Mouse (Mus musculus) inflammation-experienced regulatory T-cells, adult 6 months (primary cell): ENCODE data around the gene Hist1h4i. TPM values are rescaled to one million over a fixed set of nuclear protein-coding genes. Genes with fewer than 3 reads are reported as not detected.

ENCODE experiments used
- ATAC-seq: one replicate; pipeline ENCODE4 v1.8.0; 2017
- polyA plus RNA-seq, 3 experiments: library from polyadenylated mRNA; unstranded; fragments of 100-300 nt; shearing (Covaris generic); gene quantifications; one replicate each; pipeline ENCODE4 v1.2.1; 2017

Hist1h4i gene
- polyA plus RNA-seq, 3 experiments from 2014 or later = 4.1 to 18.5 (median 6.5) TPM

- ATAC-seq = no peak
These were observed 33.3 kb downstream of the Hist1h4i start for GRCm38 (mm10) chr13:22007872-22008271.

DNA sequence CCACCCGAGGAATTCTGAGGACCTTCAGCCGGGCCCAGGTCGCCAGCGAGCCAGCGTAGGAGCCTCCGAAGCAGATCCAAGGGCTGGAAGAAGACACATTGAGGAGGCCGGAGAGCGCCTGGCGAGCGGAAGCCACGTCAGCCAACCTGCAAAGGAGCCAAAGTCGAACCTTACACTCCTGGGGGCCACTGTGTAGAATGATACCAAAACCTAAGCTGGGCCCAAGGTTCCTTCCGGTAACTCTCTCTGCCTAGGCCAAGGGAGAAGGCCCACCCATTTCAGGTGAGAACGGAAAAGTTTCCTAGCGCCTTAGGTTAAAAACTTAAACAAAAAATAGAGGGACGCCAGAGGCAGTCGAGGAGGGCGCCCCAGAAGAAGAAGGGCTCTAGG lies 34.0 kb downstream of the Hist1h4i start:
- ATAC-seq = no peak

- ATAC-seq = peak; percentile 79
These were observed 34.6 kb downstream of the Hist1h4i start for GRCm38 (mm10) chr13:22006334-22007120.

GRCm38 (mm10) chr13:22005605-22006333 lies 35.4 kb downstream of the Hist1h4i start:
- ATAC-seq = peak; percentile 79

DNA sequence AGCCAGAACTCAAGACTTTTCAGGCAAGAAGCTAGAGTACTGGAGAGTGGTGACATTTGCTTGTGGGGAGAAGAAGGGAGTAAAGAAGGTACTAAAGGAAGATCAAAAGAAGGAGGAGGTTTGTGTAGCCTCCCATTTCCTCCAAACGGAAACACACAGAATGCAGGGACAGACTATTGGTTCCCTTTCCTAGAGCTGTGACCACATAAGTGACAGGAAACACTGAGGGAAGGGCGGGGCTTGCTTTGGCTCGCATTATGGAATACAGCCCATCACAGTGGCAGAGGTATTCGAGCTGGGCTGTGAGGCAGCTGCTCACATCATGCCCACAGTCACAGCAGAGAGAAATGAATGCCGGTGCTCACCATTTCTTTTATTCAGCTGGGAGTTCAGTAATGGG lies 39.3 kb downstream of the Hist1h4i start:
- peak; percentile 22 for ATAC-seq

- no peak for ATAC-seq
These were observed 39.8 kb downstream of the Hist1h4i start for GRCm38 (mm10) chr13:22001346-22001745.

DNA sequence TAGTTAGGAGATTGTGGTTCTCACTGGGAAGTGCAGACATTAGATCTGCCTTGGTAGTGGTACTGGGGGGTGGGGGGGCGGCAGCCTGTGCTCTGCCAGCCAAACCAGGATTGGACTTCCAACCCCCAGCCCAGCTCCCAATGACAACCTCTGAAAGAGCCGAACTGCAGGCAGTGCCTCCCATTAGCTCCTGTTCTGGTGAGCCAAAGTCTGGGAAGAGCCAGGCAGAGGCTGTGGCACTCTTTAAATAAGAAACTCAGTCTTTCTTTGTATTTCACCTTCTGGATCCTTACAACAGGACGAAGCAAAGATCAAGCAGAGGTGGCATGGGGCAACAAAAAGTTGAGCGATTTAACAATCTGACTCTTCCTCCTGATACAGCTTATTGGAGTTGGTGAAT lies 42.0 kb downstream of the Hist1h4i start:
- ATAC-seq = no peak

- no peak for ATAC-seq
These were observed 42.8 kb downstream of the Hist1h4i start for GRCm38 (mm10) chr13:21998412-21998811.

DNA sequence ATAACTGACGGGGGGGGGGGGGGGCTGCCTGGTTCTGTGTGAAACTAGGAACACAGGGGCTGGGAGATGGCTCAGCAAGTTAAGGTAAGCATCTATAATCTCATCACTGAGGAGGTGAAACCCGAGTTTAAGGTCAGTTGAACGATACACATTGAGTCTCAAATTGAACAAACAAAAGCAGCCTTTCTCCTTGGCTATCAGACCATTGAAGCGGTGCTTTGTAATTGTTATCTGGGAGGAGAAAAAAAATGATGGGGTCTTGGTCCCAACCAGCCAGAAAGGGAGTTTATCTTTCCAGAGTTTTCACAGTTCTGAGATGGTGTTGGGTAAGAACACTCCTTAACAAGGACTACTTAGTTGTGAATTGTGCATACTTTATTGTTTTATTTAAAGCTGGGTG lies 43.3 kb downstream of the Hist1h4i start:
- ATAC-seq = no peak

DNA sequence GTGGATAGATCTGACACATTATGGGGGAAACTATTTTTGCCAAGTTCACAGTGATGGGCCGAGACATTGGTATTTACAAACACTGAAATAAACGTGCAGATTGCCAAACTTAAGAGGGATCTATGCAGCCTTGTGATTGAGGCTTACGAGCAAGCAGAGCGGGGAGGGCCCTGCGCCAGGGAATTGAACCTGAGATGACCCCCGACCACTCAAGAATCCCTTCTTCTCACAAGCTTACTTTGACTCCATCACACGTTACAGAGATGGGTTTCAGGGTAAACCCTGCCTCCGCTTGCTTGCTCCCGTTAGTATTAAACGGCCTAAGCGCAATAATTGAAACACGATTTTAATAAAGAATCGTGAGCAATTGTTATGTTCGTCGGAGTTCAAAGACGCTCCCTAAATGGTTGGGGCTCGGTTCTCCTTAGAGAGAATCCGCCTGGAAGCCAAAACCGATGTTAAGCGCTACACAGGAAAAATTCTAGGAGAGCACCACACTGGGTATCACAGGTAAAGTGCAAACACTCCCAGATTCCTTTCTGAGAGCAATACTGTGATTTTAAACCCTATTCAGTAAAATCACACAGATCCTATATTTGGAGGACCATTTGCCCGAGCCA lies 43.9 kb downstream of the Hist1h4i start:
- no peak for ATAC-seq

GRCm38 (mm10) chr13:21996840-21997185 lies 44.3 kb downstream of the Hist1h4i start:
- no peak for ATAC-seq

DNA sequence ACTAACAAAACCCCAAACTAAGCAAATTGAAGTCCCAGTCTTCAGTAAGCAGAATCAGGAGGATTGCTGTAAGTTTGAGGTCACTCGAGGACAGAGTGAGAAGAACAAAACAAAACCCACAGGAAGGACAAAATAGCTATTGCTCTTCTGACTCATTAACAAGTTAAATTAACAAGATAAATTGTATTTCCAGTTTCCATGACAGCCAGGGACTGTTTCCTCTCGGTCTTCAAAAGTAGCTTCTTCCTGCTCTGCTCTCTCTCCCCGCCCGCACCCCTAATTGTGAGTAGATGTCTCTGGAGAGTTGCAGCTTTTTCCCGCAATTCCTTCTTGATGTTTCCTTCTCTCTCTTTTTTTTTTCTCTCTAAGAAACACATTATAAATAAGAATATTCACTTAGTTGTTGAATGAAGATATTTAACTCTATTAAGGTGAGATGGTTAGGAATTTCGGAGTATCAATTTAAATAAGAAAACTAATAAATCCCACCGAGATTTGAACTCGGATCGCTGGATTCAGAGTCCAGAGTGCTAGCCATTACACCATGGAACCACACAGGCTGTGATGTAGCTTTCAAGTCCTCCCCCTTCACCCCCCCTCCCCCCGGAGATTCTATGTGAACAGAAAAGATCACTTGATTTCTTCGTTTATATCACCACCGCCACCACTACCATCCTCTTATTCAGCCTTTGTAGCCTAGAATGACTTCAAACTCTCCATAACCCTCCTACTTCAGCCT lies 44.9 kb downstream of the Hist1h4i start:
- peak; percentile 71 for ATAC-seq

DNA sequence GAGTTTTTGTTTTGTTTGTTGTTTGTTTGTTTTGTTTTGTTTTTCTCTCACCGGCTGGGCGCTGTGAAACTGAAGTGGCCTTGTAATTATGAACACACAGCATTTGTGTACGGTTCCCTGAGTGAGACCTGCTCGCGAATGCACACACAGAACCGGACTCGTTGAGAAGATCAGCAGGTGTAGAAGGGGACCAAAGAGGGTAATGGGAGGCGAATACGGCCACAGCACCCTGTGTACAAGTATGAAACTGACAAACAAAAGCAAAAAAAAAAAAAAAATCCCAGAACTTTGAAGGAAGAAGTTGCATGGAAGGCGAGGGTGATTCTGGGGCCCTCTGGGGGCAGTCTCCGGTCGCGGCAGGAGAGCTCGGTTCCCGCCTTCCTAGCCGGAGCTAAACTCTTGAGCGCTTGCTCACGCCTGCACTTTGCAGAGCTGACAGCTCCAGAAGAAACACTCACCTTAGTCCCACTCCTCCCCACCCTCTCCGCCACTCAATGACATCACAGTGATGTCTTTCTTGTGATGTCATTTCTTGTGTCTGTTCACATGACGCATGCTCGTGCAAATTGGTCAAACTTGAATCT lies 45.7 kb downstream of the Hist1h4i start:
- peak; percentile 23 for ATAC-seq

DNA sequence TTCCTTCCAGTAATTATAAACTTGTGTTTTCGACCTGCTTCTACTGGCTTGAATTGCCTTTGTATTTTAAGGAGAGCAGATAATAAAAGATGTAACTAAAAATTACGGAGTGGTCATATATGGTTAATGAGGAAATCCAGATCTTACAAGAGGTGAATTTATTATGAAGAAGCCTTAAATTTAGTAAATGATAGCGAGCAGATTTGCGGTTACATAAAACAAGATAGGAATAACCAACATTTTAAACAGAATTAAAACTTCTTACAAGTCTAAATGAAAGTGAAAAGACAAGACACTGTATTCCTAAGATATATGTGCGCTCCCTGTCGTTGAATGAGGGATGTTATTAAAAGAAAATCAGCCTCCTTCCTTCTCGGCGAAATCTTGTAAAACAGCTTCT lies 46.3 kb downstream of the Hist1h4i start:
- no peak for ATAC-seq

DNA sequence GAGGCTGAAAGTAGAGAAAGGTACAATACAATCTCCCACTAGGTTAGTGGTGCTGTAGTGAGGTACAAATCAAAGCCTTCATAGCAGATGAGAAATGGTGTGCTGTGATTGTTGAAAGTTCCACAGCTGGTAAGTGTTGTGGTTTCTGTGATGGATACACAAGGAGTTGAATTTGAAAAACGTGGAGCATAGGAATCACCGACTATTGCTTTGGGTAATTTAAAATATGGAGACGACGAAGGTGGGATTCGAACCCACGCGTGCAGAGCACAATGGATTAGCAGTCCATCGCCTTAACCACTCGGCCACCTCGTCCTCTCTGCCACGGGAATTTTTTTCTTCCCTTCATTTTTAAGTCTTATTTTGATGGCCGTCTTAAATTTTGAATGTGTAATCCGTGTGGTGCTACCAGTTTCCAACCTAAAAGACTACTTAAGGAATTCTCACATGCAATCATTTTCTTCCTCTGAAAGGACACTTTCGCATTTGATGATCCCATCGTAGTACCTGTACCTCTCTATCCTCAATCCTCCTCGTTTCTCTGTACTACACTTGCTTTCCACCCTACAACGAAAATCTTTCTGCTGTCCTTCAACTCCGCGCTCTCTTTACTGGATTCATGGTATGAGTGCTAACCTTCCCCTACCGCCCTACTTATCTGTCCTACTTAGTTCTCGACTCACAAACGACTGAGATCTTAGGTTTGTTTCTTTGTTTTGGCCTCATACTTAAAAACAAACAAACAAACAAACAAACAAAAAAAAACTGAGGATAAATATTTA lies 47.0 kb downstream of the Hist1h4i start:
- ATAC-seq = no peak

DNA sequence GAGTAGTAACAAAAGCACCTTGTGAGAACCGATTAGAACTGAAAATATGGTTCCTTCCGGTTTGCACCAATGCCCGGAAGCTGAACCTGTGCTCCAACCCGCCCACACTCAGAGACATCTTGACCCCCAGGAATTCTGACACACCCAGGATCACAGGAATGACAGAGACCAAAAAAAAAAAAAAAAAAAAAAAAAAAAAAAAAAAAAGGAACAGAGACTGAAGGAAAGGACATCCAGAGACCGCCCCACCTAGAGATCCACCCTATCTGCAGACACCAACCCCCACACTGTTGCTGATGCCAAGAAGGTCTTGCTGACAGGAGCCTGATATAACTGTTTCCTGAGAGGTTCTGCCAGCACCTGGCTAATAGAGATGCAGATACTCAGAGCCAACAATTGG lies 48.6 kb downstream of the Hist1h4i start:
- no peak for ATAC-seq

Other genes starting within 250 kb of the Hist1h4i start
- gene Hist1h2bq, start 231.2 kb downstream of the Hist1h4i start, polyA plus RNA-seq = 10 to 100 TPM in 1 of 3 experiments, 1 to 10 TPM in 1, not detected in 1; 6.1 to 12.5 TPM
- 10 to 100 TPM in 1 of 3 experiments, 1 to 10 TPM in 1, not detected in 1; 2.4 to 11.2 TPM for gene Hist1h2ao, start 230.9 kb downstream of the Hist1h4i start, polyA plus RNA-seq
- 10 to 100 TPM in 1 of 3 experiments, 1 to 10 TPM in 2; 5.8 to 17.9 (median 8.9) TPM for gene Hist1h4m, start 229.6 kb downstream of the Hist1h4i start, polyA plus RNA-seq
- gene Hist1h4n, start 209.2 kb downstream of the Hist1h4i start, polyA plus RNA-seq = 1 to 10 TPM in 2 of 3 experiments, not detected in 1; 6.5 to 9.3 TPM
- gene Hist1h2ap, start 207.9 kb downstream of the Hist1h4i start, polyA plus RNA-seq = 100 to 1,000 TPM in 1 of 3 experiments, 10 to 100 TPM in 2; 58.0 to 576 (median 60.6) TPM
- 10 to 100 TPM in 1 of 3 experiments, 1 to 10 TPM in 1, not detected in 1; 6.1 to 12.2 TPM for gene Hist1h2br, start 207.6 kb downstream of the Hist1h4i start, polyA plus RNA-seq
- gene Zfp184, start 96.3 kb downstream of the Hist1h4i start, polyA plus RNA-seq = not detected
- not detected for gene Pom121l2, start 60.2 kb downstream of the Hist1h4i start, polyA plus RNA-seq
- gene Prss16, start 31.6 kb downstream of the Hist1h4i start, polyA plus RNA-seq = 1 to 10 TPM in 1 of 3 experiments, under 1 TPM in 1, not detected in 1; 0.24 to 1.2 TPM
- gene Hist1h2ah, start 5.8 kb downstream of the Hist1h4i start, polyA plus RNA-seq = 100 to 1,000 TPM in 1 of 3 experiments, 10 to 100 TPM in 1, not detected in 1; 52.3 to 507 TPM
- 1 to 10 TPM in 2 of 3 experiments, not detected in 1; 2.2 to 9.9 TPM for gene Hist1h2bk, start 5.5 kb downstream of the Hist1h4i start, polyA plus RNA-seq
- 1 to 10 TPM in 2 of 3 experiments, not detected in 1; 3.9 to 4.5 TPM for gene Hist1h2ag, start 1.6 kb upstream of the Hist1h4i start, polyA plus RNA-seq
- gene Hist1h2bj, start 1.9 kb upstream of the Hist1h4i start, polyA plus RNA-seq = 10 to 100 TPM in 1 of 3 experiments, 1 to 10 TPM in 2; 1.8 to 10.3 (median 6.6) TPM
- gene Vmn1r188, start 43.1 kb upstream of the Hist1h4i start, polyA plus RNA-seq = under 1 TPM in 1 of 3 experiments, not detected in 2; 0.07 TPM
- not detected for gene Vmn1r189, start 64.5 kb upstream of the Hist1h4i start, polyA plus RNA-seq
- gene Vmn1r191, start 142.6 kb upstream of the Hist1h4i start, polyA plus RNA-seq = under 1 TPM in 1 of 3 experiments, not detected in 2; 0.13 TPM
- gene Vmn1r192, start 149.8 kb upstream of the Hist1h4i start, polyA plus RNA-seq = not detected
- gene Vmn1r193, start 181.8 kb upstream of the Hist1h4i start, polyA plus RNA-seq = under 1 TPM in 1 of 3 experiments, not detected in 2; 0.13 TPM
- not detected for gene Vmn1r194, start 202.9 kb upstream of the Hist1h4i start, polyA plus RNA-seq
- gene Vmn1r195, start 229.2 kb upstream of the Hist1h4i start, polyA plus RNA-seq = not detected
- gene Vmn1r196, start 248.6 kb upstream of the Hist1h4i start, polyA plus RNA-seq = not detected